Mouse (Mus musculus): ENCODE data around the gene Mmp27. TPM values are rescaled to one million over a fixed set of nuclear protein-coding genes. Genes with fewer than 3 reads are reported as not detected.
A peak's percentile ranks its signal among the peaks of the same experiment; 100 is the strongest.

Mmp27 gene
- under 1 TPM; 0.18 to 0.23 TPM for total RNA-seq (2021)
- long read RNA-seq, experiment 1, result 0 reads
- long read RNA-seq, experiment 2, result 0 reads

GRCm38 (mm10) chr9:7571162-7571561, at the start of gene Mmp27:
TSS of gene Mmp27 (plus strand) at chr9:7571396.
- no peak for DNase-seq
- intact Hi-C loops (cut with DNase I; ENCODE audit: low total_unique reads), result no loop called here

DNA sequence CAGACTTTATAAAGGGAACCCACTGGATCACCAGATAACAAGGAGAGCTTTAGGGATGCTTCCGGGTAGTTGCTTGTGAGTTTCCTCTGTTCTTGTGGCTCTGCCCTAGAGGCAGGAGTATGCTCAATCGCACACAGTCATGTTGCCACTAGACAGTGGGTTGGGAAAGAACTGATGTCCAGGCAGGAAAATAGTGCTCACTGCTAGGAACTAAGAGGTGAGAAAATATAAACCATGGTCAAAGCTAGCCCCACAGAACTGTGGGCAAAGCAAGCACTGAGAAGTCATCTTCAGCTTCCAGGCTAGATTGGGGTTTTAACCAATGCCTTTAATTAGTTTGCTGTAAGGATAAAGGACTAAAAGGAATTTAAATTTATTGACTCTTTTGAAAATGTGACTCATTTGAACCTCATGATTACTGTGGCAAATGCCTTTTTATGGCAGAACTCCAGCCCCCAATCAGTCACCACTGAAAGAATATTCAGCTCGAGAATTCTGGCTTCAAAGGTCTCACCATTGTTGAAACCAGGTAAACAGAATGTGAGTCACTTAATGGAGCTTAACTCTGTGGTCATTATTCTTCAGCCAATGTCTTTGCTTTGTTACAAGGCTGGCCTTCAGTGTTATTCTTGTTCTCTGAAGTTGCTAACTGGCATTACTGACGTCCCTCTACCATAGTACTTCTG, 44.8 kb upstream of the Mmp27 start:
- DNase-seq, result no peak
- intact Hi-C loops (cut with DNase I; ENCODE audit: low total_unique reads), result no loop called here

GRCm38 (mm10) chr9:7542763-7543162, 28.4 kb upstream of the Mmp27 start:
- DNase-seq, result no peak
- intact Hi-C loops (cut with DNase I; ENCODE audit: low total_unique reads), result no loop called here

DNA sequence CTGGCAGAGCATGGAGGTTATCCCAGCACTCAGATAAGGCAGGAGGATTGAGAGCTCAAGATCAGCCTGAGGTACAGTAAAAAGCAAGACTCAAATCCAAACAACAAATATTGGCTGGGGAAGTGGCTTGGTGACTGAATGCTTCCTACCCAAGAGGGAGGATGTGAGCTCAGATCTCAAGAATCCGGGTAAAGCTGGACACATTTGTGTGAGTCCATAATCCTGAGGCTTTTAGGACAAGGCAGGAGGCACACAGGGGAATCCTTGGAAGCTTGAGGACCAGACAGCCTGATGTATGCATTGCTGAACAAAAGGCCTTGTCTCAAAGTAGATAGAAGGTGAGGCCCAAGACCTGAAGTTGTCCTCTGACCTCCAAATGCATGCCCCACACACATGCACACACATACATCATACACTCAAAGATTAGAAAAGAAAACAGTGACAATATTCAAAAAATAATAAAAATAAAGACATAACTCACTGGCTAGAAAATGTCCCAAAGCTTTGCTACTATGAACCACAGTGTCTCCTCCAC, 26.2 kb upstream of the Mmp27 start:
- intact Hi-C loops (cut with DNase I; ENCODE audit: low total_unique reads), result no loop called here

DNA sequence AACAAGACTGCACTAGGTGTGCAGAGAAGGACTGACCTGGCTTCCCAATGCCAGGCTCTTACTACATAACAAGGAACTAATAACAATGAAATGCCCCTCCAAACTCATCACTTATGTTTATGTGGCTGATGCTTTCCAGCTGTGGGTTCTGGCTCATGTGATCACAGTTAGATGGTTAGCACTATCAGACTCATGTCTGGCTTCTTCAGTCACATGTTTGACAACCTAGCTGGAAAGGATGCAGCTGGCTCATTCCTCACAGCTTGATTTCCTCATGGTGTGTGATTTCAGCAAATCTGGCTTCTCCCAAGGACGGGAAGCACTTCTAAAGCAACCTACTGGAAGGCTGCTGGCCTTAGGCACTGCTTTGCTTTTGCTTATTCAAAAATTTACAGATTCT, 25.7 kb upstream of the Mmp27 start:
- DNase-seq, result no peak

More for the DNA sequence above, 26.2 kb upstream of the Mmp27 start:
- DNase-seq, result no peak

DNA sequence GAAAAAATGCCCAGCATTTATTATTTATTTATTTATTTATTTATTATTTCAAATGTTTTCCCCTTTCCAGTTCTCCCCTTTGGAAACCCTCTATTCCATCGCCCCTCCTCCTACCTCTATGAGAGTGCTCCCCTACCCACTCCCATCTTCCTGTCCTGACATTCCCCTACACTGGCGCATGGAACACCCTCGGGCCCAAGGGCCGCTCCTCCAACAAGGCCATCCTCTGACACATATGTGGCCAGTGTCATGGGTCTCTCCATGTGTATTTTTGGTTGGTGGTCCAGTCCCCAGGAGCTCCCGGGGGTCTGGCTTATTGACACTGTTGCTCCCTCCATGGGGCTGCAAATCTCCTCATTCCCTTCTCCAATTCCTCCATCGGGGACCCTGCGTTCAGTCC, 25.3 kb upstream of the Mmp27 start:
- no peak for DNase-seq
- intact Hi-C loops (cut with DNase I; ENCODE audit: low total_unique reads), result no loop called here

More for the DNA sequence above, 25.7 kb upstream of the Mmp27 start:
- intact Hi-C loops (cut with DNase I; ENCODE audit: low total_unique reads), result no loop called here

GRCm38 (mm10) chr9:7551943-7552342, 19.3 kb upstream of the Mmp27 start:
- intact Hi-C loops (cut with DNase I; ENCODE audit: low total_unique reads), result loop anchor here (5.0 kb wide), 1 partner anchor 45 kb away; no protein-coding TSS in a partner anchor

GRCm38 (mm10) chr9:7553536-7553935, 17.7 kb upstream of the Mmp27 start:
- DNase-seq, result no peak
- intact Hi-C loops (cut with DNase I; ENCODE audit: low total_unique reads), result loop anchor here (5.0 kb wide), 1 partner anchor 44 kb away; no protein-coding TSS in a partner anchor

More at GRCm38 (mm10) chr9:7551943-7552342, 19.3 kb upstream of the Mmp27 start:
- DNase-seq, result no peak

GRCm38 (mm10) chr9:7554382-7554781, 16.8 kb upstream of the Mmp27 start:
- intact Hi-C loops (cut with DNase I; ENCODE audit: low total_unique reads), result loop anchor here (5.0 kb wide), 1 partner anchor 43 kb away; no protein-coding TSS in a partner anchor
- DNase-seq, result no peak

- intact Hi-C loops (cut with DNase I; ENCODE audit: low total_unique reads), result no loop called here
These were observed 12.8 kb upstream of the Mmp27 start, which contains the start of gene Mmp8 for GRCm38 (mm10) chr9:7558221-7559017. TSS of gene Mmp8 (plus strand) at chr9:7558456.

GRCm38 (mm10) chr9:7560026-7560425, 11.2 kb upstream of the Mmp27 start:
- DNase-seq, result no peak
- intact Hi-C loops (cut with DNase I; ENCODE audit: low total_unique reads), result no loop called here

More at GRCm38 (mm10) chr9:7558221-7559017, 12.8 kb upstream of the Mmp27 start, which contains the start of gene Mmp8:
- no peak for DNase-seq

GRCm38 (mm10) chr9:7567376-7567775, 3.8 kb upstream of the Mmp27 start:
- DNase-seq, result no peak
- intact Hi-C loops (cut with DNase I; ENCODE audit: low total_unique reads), result no loop called here

DNA sequence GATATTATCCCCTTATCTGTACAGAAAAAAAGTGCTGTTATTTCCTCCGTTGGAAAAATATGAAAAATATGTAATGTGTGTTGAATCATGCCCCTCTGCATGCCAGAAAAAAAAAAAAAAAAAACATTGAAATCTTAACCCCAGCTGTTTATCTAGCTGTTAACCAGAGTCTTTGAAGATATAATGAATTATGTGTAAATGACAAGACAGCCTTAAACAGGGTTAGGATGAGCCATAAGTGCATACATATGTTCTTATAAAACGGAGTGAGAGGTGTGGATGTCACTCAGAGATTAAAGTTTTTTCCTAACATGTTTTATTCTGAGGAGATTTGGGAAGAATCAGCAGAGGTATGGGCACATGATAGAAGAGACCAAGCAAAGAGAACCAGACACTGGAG, 3.3 kb upstream of the Mmp27 start:
- no peak for DNase-seq

DNA sequence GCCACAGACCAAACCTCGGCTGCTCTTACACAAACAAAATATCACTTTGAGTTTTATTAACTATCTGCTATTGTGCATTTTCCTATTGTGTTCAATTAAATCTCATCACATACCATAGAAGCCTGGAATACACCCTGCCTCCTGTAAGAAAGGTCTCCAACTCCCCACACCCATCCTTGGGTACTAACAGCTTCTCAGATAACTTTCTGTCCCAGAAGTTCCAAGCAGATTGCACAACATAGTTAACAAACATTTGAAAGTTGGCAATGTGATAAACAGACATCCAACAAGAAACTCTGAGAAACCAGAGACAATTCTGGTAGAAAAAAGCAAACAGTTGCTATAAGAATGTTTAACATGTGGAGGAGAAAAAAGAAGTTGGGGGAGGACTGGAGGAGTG, 711 bp upstream of the Mmp27 start:
- no peak for DNase-seq
- intact Hi-C loops (cut with DNase I; ENCODE audit: low total_unique reads), result no loop called here

More for the DNA sequence above, 3.3 kb upstream of the Mmp27 start:
- intact Hi-C loops (cut with DNase I; ENCODE audit: low total_unique reads), result no loop called here

GRCm38 (mm10) chr9:7572188-7572587, 992 bp downstream of the Mmp27 start:
- intact Hi-C loops (cut with DNase I; ENCODE audit: low total_unique reads), result no loop called here
- DNase-seq, result no peak

DNA sequence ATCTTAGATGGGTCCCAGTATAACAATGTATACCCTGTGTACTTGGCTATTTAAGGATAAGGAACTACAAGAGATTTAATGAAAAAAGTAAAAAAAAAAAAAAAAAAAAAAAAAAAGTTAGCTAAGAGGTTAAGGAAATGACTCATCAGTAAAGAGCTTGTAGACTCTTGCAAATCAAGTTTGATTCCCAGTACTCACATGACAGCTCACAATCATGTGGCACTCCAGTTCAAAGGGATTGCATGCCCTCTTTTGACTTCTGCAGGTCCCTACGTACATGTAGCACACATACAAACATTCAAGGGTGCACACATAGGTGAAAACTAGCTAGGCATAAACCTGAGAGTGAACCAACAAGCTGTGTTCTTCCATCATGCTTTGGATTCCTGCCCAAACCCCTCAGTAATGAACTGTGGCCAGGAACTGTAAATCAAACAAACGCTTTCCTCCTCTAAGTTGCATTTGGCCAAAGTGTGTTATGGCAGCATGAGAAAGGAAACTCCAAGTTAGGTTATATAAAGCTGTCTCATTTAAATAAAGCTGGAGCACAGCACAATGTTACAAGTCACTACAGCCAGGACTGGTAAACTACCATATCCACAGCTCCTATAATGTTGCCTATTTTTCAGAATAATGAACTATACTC, 1.6 kb downstream of the Mmp27 start:
- no peak for DNase-seq
- intact Hi-C loops (cut with DNase I; ENCODE audit: low total_unique reads), result no loop called here

GRCm38 (mm10) chr9:7575526-7575925, 4.3 kb downstream of the Mmp27 start:
- intact Hi-C loops (cut with DNase I; ENCODE audit: low total_unique reads), result no loop called here
- peak; percentile 11 for DNase-seq

DNA sequence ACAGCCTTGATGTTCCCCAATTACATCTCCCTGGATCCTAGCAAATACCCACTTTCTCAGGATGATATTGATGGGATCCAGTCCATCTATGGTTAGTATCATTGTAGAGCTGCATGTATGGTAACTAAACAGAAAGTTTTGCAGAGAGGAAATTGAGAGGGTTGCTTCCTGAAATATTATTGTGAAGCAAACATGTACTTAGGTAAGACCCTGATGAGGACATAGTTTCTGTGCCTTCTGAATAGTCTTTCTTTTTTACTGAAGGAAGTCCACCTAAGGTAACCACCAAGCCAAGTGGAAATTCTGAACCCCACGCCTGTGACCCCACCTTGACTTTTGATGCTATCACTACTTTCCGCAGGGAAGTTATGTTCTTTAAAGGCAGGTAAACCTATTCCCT, 6.2 kb downstream of the Mmp27 start:
- DNase-seq, result no peak
- intact Hi-C loops (cut with DNase I; ENCODE audit: low total_unique reads), result no loop called here

DNA sequence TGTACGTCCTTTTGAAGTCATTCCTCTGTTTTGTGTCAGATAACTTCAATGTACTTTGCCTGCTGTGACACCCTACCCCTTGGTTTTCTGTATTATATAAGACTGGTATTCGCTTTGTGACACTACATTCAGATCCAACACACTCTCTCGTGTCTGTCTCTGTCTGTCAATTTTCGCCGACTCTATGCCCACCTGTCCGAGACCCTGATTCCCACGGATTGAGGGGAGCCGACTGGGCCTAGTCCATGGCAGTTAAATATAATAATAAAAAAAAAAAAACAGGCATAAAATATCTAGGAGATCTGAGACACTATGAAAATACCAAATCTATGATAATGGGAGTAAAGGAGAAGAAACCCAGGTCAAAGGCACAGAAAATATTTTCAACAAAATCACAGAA, 18.9 kb downstream of the Mmp27 start:
- intact Hi-C loops (cut with DNase I; ENCODE audit: low total_unique reads), result no loop called here

More for the DNA sequence above, 18.9 kb downstream of the Mmp27 start:
- DNase-seq, result no peak

Data from gastrocnemius, postnatal 14 days (tissue).